Mouse (Mus musculus) adrenal gland, postnatal 10 days (tissue): ENCODE data around the gene Arf4. TPM values are rescaled to one million over a fixed set of nuclear protein-coding genes. Genes with fewer than 3 reads are reported as not detected.
A peak's percentile ranks its signal among the peaks of the same experiment; 100 is the strongest.
"Not testable (repeated sequence)": the region's sequence is repeated elsewhere in the genome, so short reads cannot be mapped to it uniquely, and the experiment has no call there.

Experiments used
- DNase-seq: peaks from one replicate; pipeline ENCODE4 v3.0.0; 2021; ENCODE audit warnings: mixed read lengths
- microRNA-seq: library from miRNA; unstranded; fragments of <30 nt; microRNA quantifications from one replicate; pipeline ENCODE4 v1.2.0, GENCODE M21; 2021
- total RNA-seq, 2 experiments: library from RNA; stranded (reverse); gene quantifications; 2 replicates each; pipeline ENCODE4 v1.2.3; 2021

Arf4 gene
- total RNA-seq, 2 experiments from 2014 or later, result 168 to 191 TPM

GRCm38 (mm10) chr14:26662016-26662415 is 24.1 kb downstream of the Arf4 start:
- DNase-seq, result no peak

GRCm38 (mm10) chr14:26662488-26662887 is 24.6 kb downstream of the Arf4 start:
- DNase-seq, result no peak

- DNase-seq, result no peak
Measured at GRCm38 (mm10) chr14:26663851-26664250, 26.0 kb downstream of the Arf4 start.

- DNase-seq, result no peak
Measured at GRCm38 (mm10) chr14:26667991-26668370, 30.1 kb downstream of the Arf4 start.

GRCm38 (mm10) chr14:26668371-26669291 is 30.8 kb downstream of the Arf4 start:
- peak; percentile 61 for DNase-seq

GRCm38 (mm10) chr14:26669292-26670073 is 31.6 kb downstream of the Arf4 start, which contains the start of gene Pde12:
Gene Pde12, minus strand, starts transcription at chr14:26669883.
- DNase-seq, result peak; percentile 87

GRCm38 (mm10) chr14:26670964-26671363 is 33.1 kb downstream of the Arf4 start:
- DNase-seq, result no peak

GRCm38 (mm10) chr14:26671870-26672615 is 34.2 kb downstream of the Arf4 start:
- not testable (repeated sequence) for DNase-seq

GRCm38 (mm10) chr14:26674476-26675169 is 36.7 kb downstream of the Arf4 start:
- DNase-seq, result not testable (repeated sequence)

- DNase-seq, result peak; percentile 61
Measured at GRCm38 (mm10) chr14:26675371-26675770, 37.5 kb downstream of the Arf4 start.

- DNase-seq, result no peak
Measured at GRCm38 (mm10) chr14:26675791-26676190, 37.9 kb downstream of the Arf4 start.

- DNase-seq, result no peak
Measured at GRCm38 (mm10) chr14:26690727-26691126, 52.9 kb downstream of the Arf4 start.

- no peak for DNase-seq
Measured at GRCm38 (mm10) chr14:26691363-26691762, 53.5 kb downstream of the Arf4 start.

- DNase-seq, result no peak
Measured at GRCm38 (mm10) chr14:26692974-26693373, 55.1 kb downstream of the Arf4 start, which contains the start of gene Dnah12. Gene Dnah12, plus strand, starts transcription at chr14:26693274.

GRCm38 (mm10) chr14:26697912-26698311 is 60.0 kb downstream of the Arf4 start:
- no peak for DNase-seq

- DNase-seq, result not testable (repeated sequence)
Measured at GRCm38 (mm10) chr14:26705246-26705645, 67.4 kb downstream of the Arf4 start.

Small RNA genes lying within 50 kb of the gene (microRNA-seq; reads per million reads assigned to microRNA genes)
- 1.8 reads per million for gene Mir7672

Other genes starting within 250 kb of the Arf4 start
- 100 to 1,000 TPM in 1 of 2 experiments, 10 to 100 TPM in 1; 96.7 to 114 TPM for gene Slmap, start 103.1 kb upstream of the Arf4 start, total RNA-seq
- 10 to 100 TPM; 31.8 to 36.1 TPM for gene Dennd6a, start 64.2 kb upstream of the Arf4 start, total RNA-seq
- gene Pde12, start 31.8 kb downstream of the Arf4 start, total RNA-seq, result 1 to 10 TPM; 7.5 to 8.5 TPM
- gene Dnah12, start 55.2 kb downstream of the Arf4 start, total RNA-seq, result under 1 TPM in 1 of 2 experiments, not detected in 1; 0.03 TPM